In genomic region chr6:56373046-56373751, GRCm38 (mm10) we compare ENCODE assay signal across 10 mouse cellular contexts.
A peak's percentile ranks its signal among the peaks of the same experiment; 100 is the strongest.
DNase-seq lines count a peak whose midpoint lies in the region; ATAC-seq and TF ChIP-seq lines count a peak whose summit lies in the region.
"Had no signal": no experiment of that assay in that cellular context is flagged by ENCODE, and none has a peak within 500 bp of the region (broad histone marks: within the 10 kb centered on the region; RNA-seq: fewer than 3 reads in every experiment).

No protein-coding gene starts in this region.

- H3K4me2 ChIP-seq in heart, embryonic 14.5 days (ENCODE audit: low read length): peak overlapping the region; percentile 6; the same call in 1 of the 2 replicates
- no peak overlapping the region for H3K4me2 ChIP-seq in heart, embryonic 12.5 days
- no peak overlapping the region for H3K4me2 ChIP-seq in midbrain, embryonic 13.5 days (replicated peaks)
- H3K4me2 ChIP-seq in forebrain, postnatal 0 days (ENCODE audit: low read depth): no peak overlapping the region
- H3K4me2 ChIP-seq in stomach, embryonic 14.5 days (replicated peaks; ENCODE audit: low read depth, low read length): no peak overlapping the region

- WGBS in heart, embryonic 14.5 days: 24% methylated on average over 10 of the region's 10 CpGs
- WGBS in heart, embryonic 12.5 days: 39% methylated on average over 10 of the region's 10 CpGs
- 67% methylated on average over 10 of the region's 10 CpGs for WGBS in midbrain, embryonic 13.5 days
- WGBS in midbrain, embryonic 10.5 days: 74% methylated on average over 10 of the region's 10 CpGs
- WGBS in forebrain, postnatal 0 days: 42% methylated on average over 10 of the region's 10 CpGs
- 38% methylated on average over 10 of the region's 10 CpGs for WGBS in stomach, embryonic 14.5 days

- no peak for TF ChIP-seq CTCF in forebrain, postnatal 0 days (IDR thresholded peaks at IDR 0.05; ENCODE audit: low read depth)

- peaks cover 16 to 28% of the 10 kb centered on the region in 2 experiments for H3K4me1 ChIP-seq in heart, embryonic 14.5 days (ENCODE audit: control insufficient read depth in 2 of 2, insufficient read depth in 2 of 2, low read length in 2 of 2)
- peaks cover 16% of the 10 kb centered on the region for H3K4me1 ChIP-seq in heart, embryonic 12.5 days (replicated peaks)
- peaks cover 5% of the 10 kb centered on the region; the same call in 1 of the 2 replicates for H3K4me1 ChIP-seq in midbrain, embryonic 13.5 days (replicated peaks)
- H3K4me1 ChIP-seq in midbrain, embryonic 10.5 days: no peaks in the 10 kb centered on the region
- H3K4me1 ChIP-seq in forebrain, postnatal 0 days (ENCODE audit: insufficient read depth): no peaks in the 10 kb centered on the region
- no peaks in the 10 kb centered on the region for H3K4me1 ChIP-seq in stomach, embryonic 14.5 days (ENCODE audit: control insufficient read depth, insufficient read depth, low read length)

- H3K4me3 ChIP-seq in heart, embryonic 14.5 days (ENCODE audit: control insufficient read depth in 1 of 2, insufficient read depth in 1 of 2, low read depth in 1 of 2, low read length in 2 of 2): no peak overlapping the region
- no peak overlapping the region for H3K4me3 ChIP-seq in heart, embryonic 12.5 days
- H3K4me3 ChIP-seq in midbrain, embryonic 13.5 days (replicated peaks): no peak overlapping the region
- no peak overlapping the region for H3K4me3 ChIP-seq in midbrain, embryonic 10.5 days
- no peak overlapping the region for H3K4me3 ChIP-seq in forebrain, postnatal 0 days (ENCODE audit: low read depth, low read length)
- no peak overlapping the region for H3K4me3 ChIP-seq in stomach, embryonic 14.5 days (ENCODE audit: low read depth, low read length)

- no peak overlapping the region for H3K9ac ChIP-seq in heart, embryonic 14.5 days (ENCODE audit: low read length)
- H3K9ac ChIP-seq in heart, embryonic 12.5 days: no peak overlapping the region
- no peak overlapping the region for H3K9ac ChIP-seq in midbrain, embryonic 13.5 days (replicated peaks)
- H3K9ac ChIP-seq in forebrain, postnatal 0 days: no peak overlapping the region
- no peak overlapping the region for H3K9ac ChIP-seq in stomach, embryonic 14.5 days (replicated peaks; ENCODE audit: low read depth, low read length)

- H3K27ac ChIP-seq in heart, embryonic 14.5 days (replicated peaks in 1 of 2; ENCODE audit: control insufficient read depth in 1 of 2, insufficient read depth in 1 of 2, low read depth in 2 of 2, low read length in 2 of 2): peak overlapping the region; percentile 73 to 79
- H3K27ac ChIP-seq in heart, embryonic 12.5 days (ENCODE audit: poor library complexity, severe bottlenecking): no peak overlapping the region
- no peak overlapping the region for H3K27ac ChIP-seq in midbrain, embryonic 13.5 days
- H3K27ac ChIP-seq in midbrain, embryonic 10.5 days (replicated peaks): no peak overlapping the region
- H3K27ac ChIP-seq in forebrain, postnatal 0 days (ENCODE audit: low read depth, low read length): no peak overlapping the region
- no peak overlapping the region for H3K27ac ChIP-seq in stomach, embryonic 14.5 days (ENCODE audit: low read length)

- no peaks in the 10 kb centered on the region for H3K9me3 ChIP-seq in heart, embryonic 14.5 days (ENCODE audit: control insufficient read depth, low read length)
- H3K9me3 ChIP-seq in heart, embryonic 12.5 days (replicated peaks): no peaks in the 10 kb centered on the region
- H3K9me3 ChIP-seq in midbrain, embryonic 13.5 days: no peaks in the 10 kb centered on the region
- no peaks in the 10 kb centered on the region for H3K9me3 ChIP-seq in midbrain, embryonic 10.5 days (replicated peaks)
- no peaks in the 10 kb centered on the region for H3K9me3 ChIP-seq in forebrain, postnatal 0 days (ENCODE audit: low read length)
- no peaks in the 10 kb centered on the region for H3K9me3 ChIP-seq in stomach, embryonic 14.5 days (ENCODE audit: control insufficient read depth, low read depth, low read length)
- H3K9me3 ChIP-seq: G1E had no signal

- no peaks in the 10 kb centered on the region for H3K27me3 ChIP-seq in heart, embryonic 14.5 days (ENCODE audit: control insufficient read depth, insufficient read depth, low read length)
- no peaks in the 10 kb centered on the region for H3K27me3 ChIP-seq in heart, embryonic 12.5 days (replicated peaks)
- no peaks in the 10 kb centered on the region for H3K27me3 ChIP-seq in midbrain, embryonic 13.5 days
- no peaks in the 10 kb centered on the region for H3K27me3 ChIP-seq in midbrain, embryonic 10.5 days (ENCODE audit: low read depth, poor library complexity, severe bottlenecking)
- H3K27me3 ChIP-seq in forebrain, postnatal 0 days (ENCODE audit: insufficient read depth, low read length): no peaks in the 10 kb centered on the region
- H3K27me3 ChIP-seq in stomach, embryonic 14.5 days (ENCODE audit: control insufficient read depth, insufficient read depth, low read length): no peaks in the 10 kb centered on the region

- DNase-seq in midbrain, embryonic 10.5 days (ENCODE audit: low spot score): no peak
- peak; percentile 37 for DNase-seq in forebrain, postnatal 0 days
- no peak for DNase-seq in right cerebral cortex, postnatal 4 days
- no peak for DNase-seq in ovary, postnatal 36 days (ENCODE audit: low spot score)
- DNase-seq: kidney, adult 18-20 months had no signal

- ATAC-seq in heart, embryonic 14.5 days (ENCODE audit: insufficient number of reproducible peaks, insufficient read depth, low FRiP score, low read depth): no peak
- ATAC-seq in heart, embryonic 12.5 days (ENCODE audit: insufficient number of reproducible peaks, low FRiP score): no peak; the same call in 1 of the 2 replicates
- peak; percentile 56; the same call in 1 of the 2 replicates for ATAC-seq in midbrain, embryonic 13.5 days
- ATAC-seq in forebrain, postnatal 0 days: peak; percentile 71
- ATAC-seq in stomach, embryonic 14.5 days (ENCODE audit: insufficient number of reproducible peaks, insufficient read depth, low FRiP score, low read depth): peak; percentile 62

- H3K36me3 ChIP-seq in heart, embryonic 14.5 days (ENCODE audit: control insufficient read depth, insufficient read depth, low read length): no peaks in the 10 kb centered on the region
- no peaks in the 10 kb centered on the region for H3K36me3 ChIP-seq in heart, embryonic 12.5 days
- no peaks in the 10 kb centered on the region for H3K36me3 ChIP-seq in midbrain, embryonic 13.5 days
- no peaks in the 10 kb centered on the region for H3K36me3 ChIP-seq in midbrain, embryonic 10.5 days
- H3K36me3 ChIP-seq in forebrain, postnatal 0 days (ENCODE audit: insufficient read depth): no peaks in the 10 kb centered on the region
- no peaks in the 10 kb centered on the region for H3K36me3 ChIP-seq in stomach, embryonic 14.5 days (ENCODE audit: control insufficient read depth, insufficient read depth, low read length)
- H3K36me3 ChIP-seq: G1E had no signal

Comparison
In these comparisons a context has a peak if more than half of its experiments do, and no peak if none do; other contexts are left out.
1. H3K27ac ChIP-seq: peak in heart, embryonic 14.5 days (2 of 2); none in heart, embryonic 12.5 days (single experiment), midbrain, embryonic 13.5 days (single experiment), midbrain, embryonic 10.5 days (single experiment), forebrain, postnatal 0 days (single experiment) and stomach, embryonic 14.5 days (single experiment).
2. ATAC-seq: peak in midbrain, embryonic 13.5 days (single experiment), forebrain, postnatal 0 days (single experiment) and stomach, embryonic 14.5 days (single experiment); none in heart, embryonic 14.5 days (single experiment) and heart, embryonic 12.5 days (single experiment).